Mouse (Mus musculus) myocyte (in vitro differentiated cells): ENCODE measurements around the gene Ffar2. TPM values are rescaled to one million over a fixed set of nuclear protein-coding genes. Genes with fewer than 3 reads are reported as not detected.

Experiments
- H3K27me3 ChIP-seq: one replicate; pipeline ENCODE4 v1.6.1; 2011; ENCODE audit not compliant: control insufficient read depth, insufficient read depth, insufficient read length
- H3K36me3 ChIP-seq: one replicate; pipeline ENCODE4 v1.6.1; 2011; ENCODE audit not compliant: control insufficient read depth, insufficient read depth
- H3K4me2 ChIP-seq: one replicate; pipeline ENCODE4 v1.6.1; 2011; ENCODE audit warnings: low read depth, control low read depth
- H3K4me3 ChIP-seq: one replicate; pipeline ENCODE4 v1.5.1; 2011; ENCODE audit warnings: mild to moderate bottlenecking, control low read depth, moderate library complexity
- H3K79me2 ChIP-seq: one replicate; pipeline ENCODE4 v1.6.1; 2011; ENCODE audit not compliant: control insufficient read depth, insufficient read depth
- H3ac ChIP-seq: one replicate; pipeline ENCODE4 v1.6.1; 2011; ENCODE audit not compliant: control insufficient read depth, insufficient read length
- CEBPB ChIP-seq: IDR thresholded peaks from 2 replicates; pipeline ENCODE4 v1.6.1; 2011; ENCODE audit warnings: mild to moderate bottlenecking, moderate library complexity; ENCODE audit not compliant: poor library complexity, insufficient read depth, severe bottlenecking
- E2F4 ChIP-seq: IDR thresholded peaks from one replicate; pipeline ENCODE4 v1.6.1; 2011; ENCODE audit warnings: mild to moderate bottlenecking, control low read depth, moderate library complexity; ENCODE audit not compliant: insufficient read depth
- MYOD1 ChIP-seq, 3 experiments: IDR thresholded peaks; one replicate each; pipeline ENCODE4 v1.6.1; 2011; ENCODE audit warnings: control low read depth in 2 of 3, low read depth in 2 of 3, mild to moderate bottlenecking in 2 of 3, moderate library complexity in 1 of 3; ENCODE audit not compliant: insufficient read length in 2 of 3, control insufficient read depth in 1 of 3
- MYOG ChIP-seq, 3 experiments: IDR thresholded peaks; one replicate each; pipeline ENCODE4 v1.6.1; 2011; ENCODE audit warnings: control low read depth in 2 of 3, low read depth in 2 of 3, mild to moderate bottlenecking in 2 of 3; ENCODE audit not compliant: insufficient read length in 2 of 3, control insufficient read depth in 1 of 3, insufficient read depth in 1 of 3
- POLR2A ChIP-seq: IDR thresholded peaks from one replicate; pipeline ENCODE4 v1.6.1; 2011; ENCODE audit warnings: low read depth, mild to moderate bottlenecking, control low read depth, moderate library complexity; ENCODE audit not compliant: insufficient read length
- POLR2AphosphoS2 ChIP-seq: IDR thresholded peaks from one replicate; pipeline ENCODE4 v1.6.1; 2011; ENCODE audit warnings: low read depth, control low read depth; ENCODE audit not compliant: insufficient read length
- REST ChIP-seq: IDR thresholded peaks from one replicate; pipeline ENCODE4 v1.6.1; 2011; ENCODE audit warnings: mild to moderate bottlenecking, control low read depth, moderate library complexity; ENCODE audit not compliant: insufficient read depth, insufficient read length
- SRF ChIP-seq: IDR thresholded peaks from one replicate; pipeline ENCODE4 v1.6.1; 2011; ENCODE audit warnings: low read depth; ENCODE audit not compliant: control insufficient read depth, insufficient read length
- TCF3 ChIP-seq: IDR thresholded peaks from one replicate; pipeline ENCODE4 v1.6.1; 2011; ENCODE audit warnings: low read depth, control low read depth; ENCODE audit not compliant: insufficient read length
- USF1 ChIP-seq: IDR thresholded peaks from one replicate; pipeline ENCODE4 v1.6.1; 2011; ENCODE audit warnings: low read depth, mild to moderate bottlenecking, control low read depth, moderate library complexity
- polyA plus RNA-seq: library from polyadenylated mRNA; unstranded; fragments of >200 nt; fragmentation: generic; extraction: Trizol; gene quantifications from one replicate; pipeline ENCODE4 v1.2.1, GENCODE M21; 2012; ENCODE audit warnings: missing spikeins

The Ffar2 gene
- polyA plus RNA-seq, 1 experiment: not detected

GRCm38 (mm10) chr7:30776104-30776503 is 47.5 kb downstream of the Ffar2 start:
- no peak overlapping the region for H3ac ChIP-seq
- no peak overlapping the region for H3K4me2 ChIP-seq
- no peaks in the 10 kb centered on the region for H3K79me2 ChIP-seq
- no peaks in the 10 kb centered on the region for H3K36me3 ChIP-seq
- H3K27me3 ChIP-seq: peaks cover 6% of the 10 kb centered on the region
- H3K4me3 ChIP-seq: no peak overlapping the region
- no peak for TF ChIP-seq TCF3
- no peak for TF ChIP-seq USF1
- no peak for TF ChIP-seq POLR2A
- TF ChIP-seq POLR2AphosphoS2: no peak

GRCm38 (mm10) chr7:30769236-30769635 is 54.3 kb downstream of the Ffar2 start:
- Histone ChIP-seq H3K4me2 (no peak overlapping the region), H3ac (no peak overlapping the region), H3K79me2 (no peaks in the 10 kb centered on the region), H3K36me3 (no peaks in the 10 kb centered on the region), H3K4me3 (no peak overlapping the region), H3K27me3 (peaks cover 13% of the 10 kb centered on the region)
- TF ChIP-seq REST (no peak), MYOG (IDR thresholded peaks at IDR 0.05; ENCODE audit: control insufficient read depth in 1 of 3, insufficient read depth in 1 of 3, insufficient read length in 2 of 3, low read depth in 2 of 3) (no peak), CEBPB (no peak), E2F4 (no peak), SRF (no peak), POLR2A (no peak), POLR2AphosphoS2 (no peak), MYOD1 (IDR thresholded peaks at IDR 0.05; ENCODE audit: control insufficient read depth in 1 of 3, insufficient read length in 2 of 3, low read depth in 2 of 3) (no peak)

Other genes with a start within 250 kb of the Ffar2 start
- 12.9 TPM for gene Kmt2b, start 235.0 kb downstream of the Ffar2 start, polyA plus RNA-seq
- gene Zbtb32, start 224.9 kb downstream of the Ffar2 start, polyA plus RNA-seq: 0.11 TPM
- gene Upk1a, start 210.9 kb downstream of the Ffar2 start, polyA plus RNA-seq: 0.59 TPM
- 1,108 TPM for gene Cox6b1, start 197.6 kb downstream of the Ffar2 start, polyA plus RNA-seq
- gene Etv2, start 187.9 kb downstream of the Ffar2 start, polyA plus RNA-seq: not detected
- gene Rbm42, start 173.5 kb downstream of the Ffar2 start, polyA plus RNA-seq: 124 TPM
- 8.4 TPM for gene Haus5, start 158.8 kb downstream of the Ffar2 start, polyA plus RNA-seq
- gene Pmis2, start 152.2 kb downstream of the Ffar2 start, polyA plus RNA-seq: not detected
- gene 2200002J24Rik, start 124.8 kb downstream of the Ffar2 start, polyA plus RNA-seq: not detected
- not detected for gene Atp4a, start 111.6 kb downstream of the Ffar2 start, polyA plus RNA-seq
- gene Tmem147, start 94.2 kb downstream of the Ffar2 start, polyA plus RNA-seq: 241 TPM
- 0.05 TPM for gene Gapdhs, start 80.1 kb downstream of the Ffar2 start, polyA plus RNA-seq
- gene Sbsn, start 72.3 kb downstream of the Ffar2 start, polyA plus RNA-seq: 0.79 TPM
- not detected for gene Dmkn, start 60.0 kb downstream of the Ffar2 start, polyA plus RNA-seq
- not detected for gene Krtdap, start 35.9 kb downstream of the Ffar2 start, polyA plus RNA-seq
- gene Ffar3, start 32.4 kb upstream of the Ffar2 start, polyA plus RNA-seq: not detected
- not detected for gene Ffar1, start 37.8 kb upstream of the Ffar2 start, polyA plus RNA-seq
- gene Cd22, start 56.6 kb upstream of the Ffar2 start, polyA plus RNA-seq: not detected
- 0.01 TPM for gene Mag, start 91.1 kb upstream of the Ffar2 start, polyA plus RNA-seq
- not detected for gene Hamp2, start 100.9 kb upstream of the Ffar2 start, polyA plus RNA-seq
- not detected for gene Hamp, start 120.3 kb upstream of the Ffar2 start, polyA plus RNA-seq
- gene Usf2, start 133.0 kb upstream of the Ffar2 start, polyA plus RNA-seq: 88.6 TPM
- 0.02 TPM for gene Lsr, start 149.7 kb upstream of the Ffar2 start, polyA plus RNA-seq
- not detected for gene Fam187b, start 150.0 kb upstream of the Ffar2 start, polyA plus RNA-seq
- gene Fxyd5, start 218.7 kb upstream of the Ffar2 start, polyA plus RNA-seq: 31.0 TPM
- gene Fxyd7, start 227.7 kb upstream of the Ffar2 start, polyA plus RNA-seq: not detected
- 8.4 TPM for gene Fxyd1, start 233.4 kb upstream of the Ffar2 start, polyA plus RNA-seq
- gene Lgi4, start 235.6 kb upstream of the Ffar2 start, polyA plus RNA-seq: not detected